Mouse (Mus musculus): ENCODE measurements at regions not wholly inside any gene's neighbourhood (a gene's known extent, or its start where the extent isn't known, plus 50 kb on each side); places are given as distances from the start of the nearest gene placed in this dataset.
"Not testable (repeated sequence)": the region's sequence is repeated elsewhere in the genome, so short reads cannot be mapped to it uniquely, and the experiment has no call there.

- ATAC-seq (replicated peaks in 1 of 2; ENCODE audit: insufficient read depth in 1 of 2, low FRiP score in 2 of 2, low TSS enrichment in 1 of 2, low read depth in 1 of 2, poor library complexity in 2 of 2, severe bottlenecking in 2 of 2) = no peak; a peak in 1 of 4 replicates
These were observed 308.6 kb downstream of the Diras2 start for GRCm38 (mm10) chr13:52222315-52223097.

- peak; percentile 17 to 36; a peak in 2 of 4 replicates for ATAC-seq (replicated peaks in 1 of 2; ENCODE audit: insufficient read depth in 1 of 2, low FRiP score in 2 of 2, low TSS enrichment in 1 of 2, low read depth in 1 of 2, poor library complexity in 2 of 2, severe bottlenecking in 2 of 2)
These were observed 307.7 kb downstream of the Diras2 start for GRCm38 (mm10) chr13:52223098-52223962.

- ATAC-seq (replicated peaks in 1 of 2; ENCODE audit: insufficient read depth in 1 of 2, low FRiP score in 2 of 2, low TSS enrichment in 1 of 2, low read depth in 1 of 2, poor library complexity in 2 of 2, severe bottlenecking in 2 of 2) = no peak
These were observed 297.1 kb downstream of the Diras2 start for GRCm38 (mm10) chr13:52233971-52234370.

GRCm38 (mm10) chr13:52236105-52236504, 295.0 kb downstream of the Diras2 start:
- ATAC-seq (replicated peaks in 1 of 2; ENCODE audit: insufficient read depth in 1 of 2, low FRiP score in 2 of 2, low TSS enrichment in 1 of 2, low read depth in 1 of 2, poor library complexity in 2 of 2, severe bottlenecking in 2 of 2) = peak; percentile 82 to 95

GRCm38 (mm10) chr13:52239563-52239962, 291.5 kb downstream of the Diras2 start:
- no peak for ATAC-seq (replicated peaks in 1 of 2; ENCODE audit: insufficient read depth in 1 of 2, low FRiP score in 2 of 2, low TSS enrichment in 1 of 2, low read depth in 1 of 2, poor library complexity in 2 of 2, severe bottlenecking in 2 of 2)

- no peak for ATAC-seq (replicated peaks in 1 of 2; ENCODE audit: insufficient read depth in 1 of 2, low FRiP score in 2 of 2, low TSS enrichment in 1 of 2, low read depth in 1 of 2, poor library complexity in 2 of 2, severe bottlenecking in 2 of 2)
These were observed 289.3 kb downstream of the Diras2 start for GRCm38 (mm10) chr13:52241761-52242160.

- ATAC-seq (replicated peaks in 1 of 2; ENCODE audit: insufficient read depth in 1 of 2, low FRiP score in 2 of 2, low TSS enrichment in 1 of 2, low read depth in 1 of 2, poor library complexity in 2 of 2, severe bottlenecking in 2 of 2) = no peak
These were observed 281.6 kb downstream of the Diras2 start for GRCm38 (mm10) chr13:52249492-52249891.

- peak; percentile 74 to 75; a peak in 3 of 4 replicates for ATAC-seq (replicated peaks in 1 of 2; ENCODE audit: insufficient read depth in 1 of 2, low FRiP score in 2 of 2, low TSS enrichment in 1 of 2, low read depth in 1 of 2, poor library complexity in 2 of 2, severe bottlenecking in 2 of 2)
These were observed 280.7 kb downstream of the Diras2 start for GRCm38 (mm10) chr13:52250371-52250770.

- no peak for ATAC-seq (replicated peaks in 1 of 2; ENCODE audit: insufficient read depth in 1 of 2, low FRiP score in 2 of 2, low TSS enrichment in 1 of 2, low read depth in 1 of 2, poor library complexity in 2 of 2, severe bottlenecking in 2 of 2)
These were observed 278.8 kb downstream of the Diras2 start for GRCm38 (mm10) chr13:52252303-52252702.

- ATAC-seq (replicated peaks in 1 of 2; ENCODE audit: insufficient read depth in 1 of 2, low FRiP score in 2 of 2, low TSS enrichment in 1 of 2, low read depth in 1 of 2, poor library complexity in 2 of 2, severe bottlenecking in 2 of 2) = not testable (repeated sequence)
These were observed 278.4 kb downstream of the Diras2 start for GRCm38 (mm10) chr13:52252726-52253125.

GRCm38 (mm10) chr13:52253138-52253537, 277.9 kb downstream of the Diras2 start:
- ATAC-seq (replicated peaks in 1 of 2; ENCODE audit: insufficient read depth in 1 of 2, low FRiP score in 2 of 2, low TSS enrichment in 1 of 2, low read depth in 1 of 2, poor library complexity in 2 of 2, severe bottlenecking in 2 of 2) = peak in 1 of 2 experiments; percentile 51; a peak in 1 of 4 replicates

- no peak for ATAC-seq (replicated peaks in 1 of 2; ENCODE audit: insufficient read depth in 1 of 2, low FRiP score in 2 of 2, low TSS enrichment in 1 of 2, low read depth in 1 of 2, poor library complexity in 2 of 2, severe bottlenecking in 2 of 2)
These were observed 276.9 kb downstream of the Diras2 start for GRCm38 (mm10) chr13:52254185-52254584.

GRCm38 (mm10) chr13:52255697-52256096, 275.4 kb downstream of the Diras2 start:
- ATAC-seq (replicated peaks in 1 of 2; ENCODE audit: insufficient read depth in 1 of 2, low FRiP score in 2 of 2, low TSS enrichment in 1 of 2, low read depth in 1 of 2, poor library complexity in 2 of 2, severe bottlenecking in 2 of 2) = no peak

- peak; percentile 29 to 44; a peak in 2 of 4 replicates for ATAC-seq (replicated peaks in 1 of 2; ENCODE audit: insufficient read depth in 1 of 2, low FRiP score in 2 of 2, low TSS enrichment in 1 of 2, low read depth in 1 of 2, poor library complexity in 2 of 2, severe bottlenecking in 2 of 2)
These were observed 272.7 kb downstream of the Diras2 start for GRCm38 (mm10) chr13:52258373-52258772.

- ATAC-seq (replicated peaks in 1 of 2; ENCODE audit: insufficient read depth in 1 of 2, low FRiP score in 2 of 2, low TSS enrichment in 1 of 2, low read depth in 1 of 2, poor library complexity in 2 of 2, severe bottlenecking in 2 of 2) = no peak
These were observed 268.0 kb downstream of the Diras2 start for GRCm38 (mm10) chr13:52262949-52263550.

GRCm38 (mm10) chr13:52268279-52268678, 262.8 kb downstream of the Diras2 start:
- peak; percentile 72 to 80 for ATAC-seq (replicated peaks in 1 of 2; ENCODE audit: insufficient read depth in 1 of 2, low FRiP score in 2 of 2, low TSS enrichment in 1 of 2, low read depth in 1 of 2, poor library complexity in 2 of 2, severe bottlenecking in 2 of 2)

- ATAC-seq (replicated peaks in 1 of 2; ENCODE audit: insufficient read depth in 1 of 2, low FRiP score in 2 of 2, low TSS enrichment in 1 of 2, low read depth in 1 of 2, poor library complexity in 2 of 2, severe bottlenecking in 2 of 2) = no peak
These were observed 257.4 kb downstream of the Diras2 start for GRCm38 (mm10) chr13:52273502-52274246.
